Mouse (Mus musculus) cerebellum, adult 2 months (tissue): ENCODE results near the gene Cep85l. TPM values are rescaled to one million over a fixed set of nuclear protein-coding genes. Genes with fewer than 3 reads are reported as not detected.

Experiments
- DNase-seq, 2 experiments: peaks; one replicate each; pipeline ENCODE4 v3.0.0; 2021
- H3K27ac ChIP-seq: fragments of 200-500 bp; 2 replicates; pipeline ENCODE4 v1.5.1; 2012; ENCODE audit warnings: low read length, control low read depth, inconsistent platforms; ENCODE audit not compliant: insufficient read depth
- H3K27me3 ChIP-seq: fragments of 200-500 bp; 2 replicates; pipeline ENCODE4 v1.6.1; 2012; ENCODE audit warnings: inconsistent platforms, mild to moderate bottlenecking, low read length, moderate library complexity; ENCODE audit not compliant: control insufficient read depth, insufficient read depth
- H3K4me1 ChIP-seq: fragments of 200-500 bp; 2 replicates; pipeline ENCODE4 v1.6.1; 2011; ENCODE audit warnings: low read length; ENCODE audit not compliant: control insufficient read depth, insufficient read depth
- H3K4me3 ChIP-seq: fragments of 200-500 bp; replicated peaks from 2 replicates; pipeline ENCODE3; 2011; ENCODE audit warnings: mild to moderate bottlenecking, low read depth, low read length, control low read depth; ENCODE audit not compliant: insufficient read depth
- CTCF ChIP-seq: fragments of 200-500 bp; IDR thresholded peaks from 2 replicates; pipeline ENCODE4 v1.5.1; 2011; ENCODE audit warnings: low read depth, mild to moderate bottlenecking, control low read depth, low read length, moderate library complexity, borderline replicate concordance; ENCODE audit not compliant: insufficient read depth
- POLR2A ChIP-seq: fragments of 200-500 bp; IDR thresholded peaks from 2 replicates; pipeline ENCODE4 v1.6.1; 2011; ENCODE audit warnings: low read length, control low read depth, borderline replicate concordance; ENCODE audit not compliant: insufficient read depth
- WGBS: fragments of 180-500 bp; shearing (Covaris S2); methylation state at CpG from one replicate; pipeline ENCODE4 v1.1.7; 2018; 5-methylcytosine and 5-hydroxymethylcytosine counted together
- polyA plus RNA-seq: library from polyadenylated mRNA; depleted of rRNA; stranded (reverse); fragments of >200 nt; gene quantifications from 2 replicates; pipeline ENCODE4 v1.2.3, GENCODE M21; 2012

Gene Cep85l
- polyA plus RNA-seq, 1 experiment: 8.9 TPM

DNA sequence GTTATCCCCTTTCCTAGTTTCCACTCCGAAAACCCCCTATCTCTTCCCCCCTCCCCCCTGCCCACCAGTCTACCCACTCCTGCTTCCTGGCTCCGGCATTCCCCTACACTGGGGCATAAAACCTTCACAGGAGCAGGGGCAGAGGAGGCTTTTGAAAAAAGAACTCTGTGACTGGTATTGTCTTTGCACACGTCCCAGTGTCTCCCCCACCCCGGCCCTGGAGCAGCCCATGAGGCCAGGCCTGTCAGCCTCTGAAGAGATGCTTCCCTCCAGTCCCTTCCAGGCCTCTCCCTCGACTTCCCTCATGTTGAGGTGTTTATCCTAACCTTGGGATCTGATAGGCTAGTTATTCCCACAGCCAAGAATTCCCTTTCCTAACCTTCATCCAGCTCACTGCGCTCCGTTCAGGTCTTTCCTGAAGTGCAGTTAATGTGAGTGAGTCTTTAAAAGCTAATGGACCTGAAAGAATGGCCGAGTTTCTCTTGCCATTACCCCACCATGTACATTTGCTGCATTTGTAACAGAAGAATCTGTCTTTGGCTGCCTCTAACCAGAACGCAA is 36.5 kb upstream of the Cep85l start:
- H3K27me3 ChIP-seq: no peaks in the 10 kb centered on the region
- DNase-seq: no peak
- H3K4me1 ChIP-seq: no peaks in the 10 kb centered on the region
- no peak overlapping the region for H3K27ac ChIP-seq
- no peak for TF ChIP-seq CTCF
- TF ChIP-seq POLR2A: no peak
- H3K4me3 ChIP-seq: no peak overlapping the region
- WGBS: 70% methylated on average over 9 of the region's 9 CpGs

DNA sequence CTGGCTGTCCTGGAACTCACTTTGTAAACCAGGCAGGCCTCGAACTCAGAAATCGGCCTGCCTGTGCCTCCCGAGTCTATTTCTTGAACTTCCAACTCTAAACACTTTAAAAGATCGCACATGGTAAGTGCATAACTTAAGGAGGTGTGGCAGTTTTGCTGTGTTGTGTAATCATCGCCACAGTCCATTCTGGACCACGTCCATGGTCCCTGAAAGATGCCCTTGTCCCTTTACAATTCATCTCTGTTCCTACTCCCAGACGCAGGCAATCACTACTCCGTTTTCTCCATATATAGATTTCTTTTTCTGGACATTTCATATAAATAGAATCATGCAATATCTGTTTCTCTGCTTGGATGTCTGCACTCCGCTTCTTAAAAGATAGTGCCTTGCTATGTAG is 35.5 kb upstream of the Cep85l start:
- H3K27me3 ChIP-seq: no peaks in the 10 kb centered on the region
- H3K4me3 ChIP-seq: no peak overlapping the region
- WGBS: 85% methylated on average over 9 of the region's 9 CpGs
- H3K27ac ChIP-seq: no peak overlapping the region
- no peaks in the 10 kb centered on the region for H3K4me1 ChIP-seq
- no peak for DNase-seq
- TF ChIP-seq CTCF: no peak

DNA sequence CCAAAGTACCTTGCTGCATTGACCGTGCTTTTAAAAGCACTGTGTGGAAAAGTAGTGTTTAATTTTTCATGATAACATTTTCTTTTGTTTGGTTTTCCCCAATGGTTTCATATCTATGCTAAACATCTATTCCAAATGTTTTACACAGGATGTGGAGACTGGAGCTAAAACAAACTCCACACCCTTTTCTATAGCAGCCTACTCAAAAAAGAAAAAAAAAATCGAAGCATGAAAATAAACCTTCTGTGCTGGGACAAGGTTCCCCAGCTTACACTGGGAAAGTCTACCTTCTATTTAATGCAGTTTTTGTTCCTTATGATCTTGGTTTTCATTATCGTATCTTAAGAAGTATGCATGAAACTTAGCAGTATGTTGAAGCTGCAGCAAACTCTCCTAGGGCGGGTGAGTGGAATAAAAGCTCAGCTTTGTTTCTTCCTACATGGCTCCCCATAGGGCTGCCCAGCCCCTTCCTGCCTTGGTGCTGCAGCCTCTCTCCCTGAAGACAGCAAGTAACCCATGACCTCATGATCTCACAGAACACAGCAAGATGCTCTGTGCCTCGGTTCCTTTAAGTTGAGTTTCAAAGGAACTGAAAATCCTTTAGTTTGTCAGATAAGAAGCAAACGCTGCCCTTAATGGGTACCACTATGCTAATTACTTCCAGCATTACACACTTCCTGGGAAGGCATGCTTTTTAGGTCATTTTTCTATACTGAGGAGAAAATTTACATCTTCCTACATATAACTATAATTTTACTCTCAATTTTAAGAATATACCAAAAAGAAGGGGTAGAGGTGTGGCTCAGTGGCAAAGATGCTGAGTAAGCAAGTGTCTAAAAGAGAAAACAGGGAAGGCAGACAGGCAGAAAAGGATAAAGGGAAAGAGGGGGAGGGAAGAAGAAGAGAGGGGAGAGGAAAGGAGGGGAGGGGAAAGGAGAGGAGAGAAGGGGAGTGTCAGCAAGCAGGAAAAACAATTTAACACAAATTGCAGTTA is 34.6 kb upstream of the Cep85l start:
- DNase-seq: no peak
- Histone ChIP-seq H3K27me3 (no peaks in the 10 kb centered on the region), H3K4me1 (no peaks in the 10 kb centered on the region), H3K4me3 (no peak overlapping the region), H3K27ac (no peak overlapping the region)
- TF ChIP-seq CTCF (no peak), POLR2A (no peak)
- 56% methylated on average over 6 of the region's 6 CpGs for WGBS

GRCm38 (mm10) chr10:53412936-53413335 is 33.2 kb upstream of the Cep85l start:
- H3K27me3 ChIP-seq: no peaks in the 10 kb centered on the region
- DNase-seq: no peak
- H3K4me3 ChIP-seq: no peak overlapping the region
- 91% methylated on average over 3 of the region's 3 CpGs for WGBS
- no peaks in the 10 kb centered on the region for H3K4me1 ChIP-seq
- H3K27ac ChIP-seq: no peak overlapping the region
- TF ChIP-seq CTCF (no peak), POLR2A (no peak)

DNA sequence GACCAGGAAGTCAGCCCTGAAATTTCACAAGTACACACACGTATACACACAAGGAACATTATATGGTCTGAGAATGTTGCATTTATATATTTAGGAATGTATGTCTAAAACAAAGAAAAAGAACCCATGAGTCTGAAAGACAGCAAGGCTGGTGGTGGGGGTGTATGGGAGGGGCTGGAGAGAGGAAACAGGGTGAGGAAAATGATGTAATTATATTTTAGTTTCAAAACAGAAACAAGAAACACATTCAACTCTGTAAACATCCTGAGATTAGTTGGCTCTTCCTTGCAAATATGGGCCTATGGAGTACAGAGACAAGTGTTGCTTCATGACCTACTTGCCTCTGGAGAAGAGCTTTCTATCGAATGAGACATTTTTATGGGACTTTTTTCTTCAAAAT is 32.4 kb upstream of the Cep85l start:
- H3K4me1 ChIP-seq: no peaks in the 10 kb centered on the region
- no peak for DNase-seq
- H3K27me3 ChIP-seq: no peaks in the 10 kb centered on the region
- no peak overlapping the region for H3K27ac ChIP-seq
- TF ChIP-seq CTCF: no peak
- TF ChIP-seq POLR2A: no peak
- 82% methylated on average over 2 of the region's 2 CpGs for WGBS
- no peak overlapping the region for H3K4me3 ChIP-seq

DNA sequence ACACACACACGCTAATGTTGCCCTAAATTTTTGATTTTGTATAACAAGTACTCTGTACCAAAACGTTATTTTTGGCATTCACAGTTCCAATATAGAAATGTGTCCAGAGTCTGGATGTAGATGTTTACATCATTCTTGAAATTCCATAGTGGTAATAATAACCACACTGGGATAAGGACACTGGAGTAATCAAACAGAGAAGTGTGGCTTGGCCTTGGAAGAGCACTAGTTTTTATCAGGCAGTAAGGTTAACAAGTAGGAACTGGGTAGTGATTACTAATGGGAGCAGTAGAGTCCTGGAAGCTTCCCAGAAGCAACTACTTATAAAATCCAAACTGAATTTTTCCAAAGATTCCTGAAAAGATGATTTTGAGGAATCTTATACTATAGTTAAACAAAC is 31.1 kb upstream of the Cep85l start:
- DNase-seq: no peak
- WGBS: 64% methylated on average over 2 of the region's 2 CpGs
- Histone ChIP-seq H3K4me1 (no peaks in the 10 kb centered on the region), H3K27ac (no peak overlapping the region), H3K27me3 (no peaks in the 10 kb centered on the region), H3K4me3 (no peak overlapping the region)
- no peak for TF ChIP-seq POLR2A
- no peak for TF ChIP-seq CTCF

DNA sequence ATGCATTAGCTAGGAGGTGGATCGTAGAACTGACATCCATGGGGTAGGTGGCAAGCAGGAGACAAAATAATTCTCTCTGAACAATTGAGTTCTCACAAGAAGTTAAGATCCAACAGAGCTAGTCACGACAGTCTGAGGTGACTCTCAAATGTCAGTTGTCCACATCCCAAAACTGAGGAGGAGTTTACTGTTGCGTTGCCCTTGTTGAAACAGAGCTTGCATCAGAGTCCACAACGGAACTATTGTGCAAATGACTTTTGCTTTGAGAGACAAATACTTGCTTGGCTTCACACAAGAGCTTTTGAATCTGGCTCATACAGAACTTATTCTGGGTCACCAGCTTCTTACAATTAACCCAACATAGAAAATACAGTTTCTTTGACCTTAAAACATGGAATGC is 27.7 kb upstream of the Cep85l start:
- TF ChIP-seq POLR2A: no peak
- no peak for TF ChIP-seq CTCF
- H3K27ac ChIP-seq: no peak overlapping the region
- 75% methylated on average over 4 of the region's 4 CpGs for WGBS
- no peaks in the 10 kb centered on the region for H3K4me1 ChIP-seq
- no peaks in the 10 kb centered on the region for H3K27me3 ChIP-seq
- no peak overlapping the region for H3K4me3 ChIP-seq
- peak in 1 of 2 experiments; percentile 26 for DNase-seq

- Histone ChIP-seq H3K27ac (no peak overlapping the region), H3K4me1 (no peaks in the 10 kb centered on the region), H3K27me3 (no peaks in the 10 kb centered on the region), H3K4me3 (no peak overlapping the region)
- no peak for TF ChIP-seq CTCF
- TF ChIP-seq POLR2A: no peak
- 97% methylated on average over 2 of the region's 2 CpGs for WGBS
- DNase-seq: no peak
Measured at GRCm38 (mm10) chr10:53406845-53407244, 27.1 kb upstream of the Cep85l start.
